Mouse (Mus musculus) megakaryocyte progenitor cell, adult 5-6 weeks (primary cell): ENCODE results near the gene Cxcl16. TPM values are rescaled to one million over a fixed set of nuclear protein-coding genes. Genes with fewer than 3 reads are reported as not detected.

Experiments
- ATAC-seq: replicated peaks from 2 replicates; pipeline ENCODE4 v1.8.0; 2016; ENCODE audit warnings: mild to moderate bottlenecking, moderate TSS enrichment, inconsistent platforms; ENCODE audit not compliant: poor library complexity
- total RNA-seq, 2 experiments: library from RNA; stranded (forward) in 1 of 2; stranded (reverse) in 1 of 2; fragments of 157-497, 149-512 nt in 1 of 2; fragments of 200-1000 nt in 1 of 2; gene quantifications; 2 replicates each; pipeline versions ENCODE4 v1.2.3 to v1.2.4; 2015 to 2017

Cxcl16 gene
- total RNA-seq, 2 experiments from 2014 or later, result 0.67 TPM; not detected in 1

GRCm38 (mm10) chr11:70453261-70454044 is 6.3 kb downstream of the Cxcl16 start:
- ATAC-seq, result peak; percentile 35

- ATAC-seq, result peak; percentile 93
These were observed 7.8 kb downstream of the Cxcl16 start, which contains the start of gene Med11 for GRCm38 (mm10) chr11:70451797-70452498. TSS of gene Med11 (plus strand) at chr11:70451919.

DNA sequence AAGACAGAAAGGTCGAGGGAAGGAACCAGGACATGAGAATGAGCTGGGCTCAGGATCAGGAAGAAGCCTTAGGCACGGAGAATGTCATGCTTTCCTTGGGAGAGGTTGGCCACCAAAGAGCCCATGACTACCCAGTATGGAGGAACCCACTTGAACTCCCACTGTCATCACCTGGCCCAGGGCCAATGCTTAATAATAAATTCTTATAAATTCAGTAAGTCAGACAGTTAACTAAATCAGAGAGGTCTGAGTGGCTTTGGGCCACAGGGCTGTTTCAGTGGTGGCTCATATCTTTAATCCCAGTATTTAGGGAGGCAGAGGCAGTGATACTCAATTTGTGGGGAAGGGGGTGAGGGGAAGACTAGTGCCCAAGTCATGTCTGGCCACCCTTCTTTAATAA is 8.9 kb downstream of the Cxcl16 start:
- ATAC-seq, result no peak

- ATAC-seq, result no peak
These were observed 12.4 kb downstream of the Cxcl16 start for GRCm38 (mm10) chr11:70447373-70447772.

GRCm38 (mm10) chr11:70446756-70447155 is 13.0 kb downstream of the Cxcl16 start:
- peak; percentile 79 for ATAC-seq

DNA sequence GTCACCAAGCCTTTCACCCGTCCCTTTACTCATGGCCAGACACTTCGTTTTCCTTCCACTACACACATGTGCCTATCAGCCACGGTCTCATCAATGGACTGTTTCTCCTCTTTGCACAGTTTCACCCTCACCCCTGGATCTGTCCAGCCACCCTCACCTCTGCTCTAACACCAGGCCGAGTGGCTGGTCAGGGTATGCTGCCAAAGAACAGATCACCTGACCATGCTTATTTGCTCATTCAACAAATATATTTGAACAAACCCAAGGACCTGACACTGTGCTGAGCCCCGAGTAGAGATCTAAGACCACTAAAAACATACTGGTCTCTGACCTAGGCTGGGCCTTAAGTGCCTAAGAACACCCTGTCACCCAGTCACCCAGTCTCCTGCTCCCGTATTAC is 15.1 kb downstream of the Cxcl16 start:
- ATAC-seq, result no peak

DNA sequence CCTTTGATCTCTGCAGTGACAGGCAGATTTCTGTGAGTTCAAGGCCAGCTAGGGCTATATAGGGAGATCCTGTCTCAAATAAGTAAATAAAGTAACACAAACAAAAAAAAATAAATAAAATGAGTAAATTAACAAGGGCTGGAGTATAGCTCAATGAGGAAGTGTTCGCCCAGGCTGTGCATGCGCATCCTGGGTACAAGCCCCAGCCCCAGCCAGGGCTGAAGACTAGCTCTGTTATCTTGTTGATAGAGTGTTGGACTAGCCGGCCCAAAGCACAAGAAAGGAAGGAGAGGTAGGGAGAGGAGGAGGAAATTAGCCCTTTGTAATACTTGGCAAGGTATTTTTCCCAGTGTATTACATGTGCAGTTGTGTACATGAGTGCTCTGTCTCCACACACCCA is 15.8 kb downstream of the Cxcl16 start:
- no peak for ATAC-seq

- ATAC-seq, result peak; percentile 34; the same call in 1 of the 2 replicates
These were observed 17.9 kb downstream of the Cxcl16 start for GRCm38 (mm10) chr11:70441882-70442281.

- ATAC-seq, result no peak
These were observed 19.1 kb downstream of the Cxcl16 start for GRCm38 (mm10) chr11:70440637-70441036.

DNA sequence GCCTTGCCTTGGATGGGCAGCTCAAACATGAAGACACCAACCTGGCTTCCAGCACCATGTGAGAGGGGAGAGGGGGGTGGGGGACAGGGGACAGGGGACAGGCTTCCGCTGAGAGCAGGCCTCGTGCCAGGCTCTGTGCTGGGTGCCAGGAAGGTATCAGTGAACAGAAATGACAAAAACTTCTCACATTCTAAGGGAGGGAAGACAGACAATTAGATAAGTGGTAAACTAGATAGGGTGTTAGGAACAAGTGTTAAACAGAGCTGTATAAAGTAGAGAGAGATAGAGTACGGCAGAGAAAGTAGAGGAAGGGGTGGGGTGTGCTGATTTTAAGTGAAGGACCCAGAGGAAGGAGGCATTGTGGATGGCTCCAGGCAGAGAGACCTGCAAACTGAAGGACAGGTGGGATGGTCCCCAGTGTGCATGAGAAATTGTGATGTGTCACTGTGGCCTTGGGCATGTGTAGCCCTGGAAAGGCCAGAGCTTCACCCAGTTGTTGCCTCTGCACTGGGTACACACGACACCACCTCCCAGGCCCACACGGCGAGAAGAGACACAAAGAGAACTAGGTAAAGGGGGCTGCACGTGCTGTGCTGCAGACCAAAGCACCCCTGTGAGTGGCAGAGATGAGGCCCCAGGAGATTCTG is 20.9 kb downstream of the Cxcl16 start:
- ATAC-seq, result no peak

DNA sequence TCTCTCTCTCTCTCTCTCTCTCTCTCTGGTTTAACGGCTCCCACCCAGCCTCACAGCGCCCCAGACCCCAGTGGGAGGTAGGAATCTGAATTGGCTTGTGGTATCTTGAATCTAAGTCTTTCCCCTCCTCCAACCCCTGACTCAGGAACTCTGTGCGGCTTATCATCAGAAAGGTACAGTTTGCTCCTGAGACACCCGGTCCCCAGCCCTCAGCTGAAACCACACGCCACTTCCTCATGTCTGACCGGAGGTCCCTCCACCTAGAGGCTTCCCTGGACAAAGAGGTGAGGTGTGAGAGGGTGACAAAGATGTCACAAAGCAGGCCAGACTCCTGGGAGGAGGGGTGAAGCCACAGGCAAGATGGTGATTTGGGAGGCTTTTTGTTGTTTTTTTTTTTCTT is 22.4 kb downstream of the Cxcl16 start:
- ATAC-seq, result no peak

- ATAC-seq, result no peak
These were observed 24.3 kb downstream of the Cxcl16 start for GRCm38 (mm10) chr11:70435476-70435875.

GRCm38 (mm10) chr11:70433951-70434350 is 25.8 kb downstream of the Cxcl16 start:
- ATAC-seq, result no peak

- ATAC-seq, result peak; percentile 2; the same call in 1 of the 2 replicates
These were observed 26.2 kb downstream of the Cxcl16 start for GRCm38 (mm10) chr11:70433569-70433943.

DNA sequence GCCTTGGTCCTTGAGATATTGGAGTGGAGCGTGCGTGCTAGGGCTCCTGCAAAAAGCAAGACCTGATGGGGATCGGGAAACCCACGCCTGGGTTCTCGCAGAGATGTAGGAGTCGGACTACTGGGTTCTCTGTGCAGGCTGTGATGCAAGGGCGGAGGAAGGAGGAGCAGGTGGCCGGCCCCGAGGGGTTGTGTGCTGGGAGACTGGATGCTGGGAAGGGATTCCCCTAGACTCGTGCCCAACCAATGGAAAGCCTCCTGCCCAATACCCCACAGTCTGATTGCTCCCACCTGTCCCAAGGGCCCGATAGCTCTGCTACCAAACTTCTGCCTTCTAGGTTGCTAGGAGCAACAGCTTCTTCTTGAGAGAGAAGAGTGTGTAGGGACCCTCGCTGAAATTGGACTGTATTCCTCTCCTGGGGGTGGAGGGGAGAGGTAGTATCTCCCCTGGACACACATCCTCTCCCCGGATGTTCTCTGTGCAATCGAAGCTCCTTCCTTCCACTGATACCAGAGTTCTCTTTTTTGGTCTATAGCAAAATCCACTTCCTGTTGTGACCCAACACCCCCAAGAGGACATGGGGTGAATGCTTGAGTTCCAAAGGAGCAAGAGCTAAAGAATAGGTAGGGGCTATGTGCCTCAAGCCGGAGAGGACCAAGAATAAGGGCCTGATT is 26.8 kb downstream of the Cxcl16 start:
- peak; percentile 24 for ATAC-seq

- peak; percentile 80 for ATAC-seq
These were observed 27.5 kb downstream of the Cxcl16 start, which contains the start of gene Arrb2 for GRCm38 (mm10) chr11:70432048-70432894. TSS of gene Arrb2 (plus strand) at chr11:70432635.

GRCm38 (mm10) chr11:70431574-70431973 is 28.2 kb downstream of the Cxcl16 start:
- ATAC-seq, result no peak

- ATAC-seq, result peak; percentile 44
These were observed 33.2 kb downstream of the Cxcl16 start for GRCm38 (mm10) chr11:70426598-70426997.

DNA sequence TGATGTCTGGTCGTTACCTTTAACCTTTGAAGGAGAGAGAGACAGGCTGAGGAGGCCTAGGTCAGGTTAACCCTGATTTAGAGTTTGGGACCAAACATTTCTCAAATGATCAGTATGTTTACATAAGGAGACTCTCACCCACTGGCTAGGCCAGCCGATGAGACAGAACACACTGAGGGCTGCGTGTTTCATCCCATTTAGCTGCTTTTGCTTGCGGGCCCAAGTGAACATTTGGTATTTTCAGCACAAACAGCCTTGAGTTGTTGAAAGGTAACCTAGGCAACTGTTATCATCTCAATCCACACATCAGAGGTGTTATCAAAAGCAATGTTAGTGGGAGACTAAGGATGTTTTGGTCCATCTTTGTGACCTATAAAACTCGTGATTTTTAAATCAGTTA is 40.3 kb downstream of the Cxcl16 start:
- no peak for ATAC-seq

GRCm38 (mm10) chr11:70418199-70418598 is 41.6 kb downstream of the Cxcl16 start:
- peak; percentile 46; the same call in 1 of the 2 replicates for ATAC-seq
